Mouse (Mus musculus): Measurements from ENCODE around the gene B4galt4.

- TF ChIP-seq CTCF (conservative IDR thresholded peaks at IDR 0.05; ENCODE audit: low read length) (no peak), POU5F1 (IDR thresholded peaks at IDR 0.05; ENCODE audit: borderline replicate concordance, low read length) (no peak), NANOG (IDR thresholded peaks at IDR 0.05; ENCODE audit: borderline replicate concordance, low read length) (no peak)
Observed at GRCm38 (mm10) chr16:38695557-38695956, 46.5 kb upstream of the B4galt4 start.

Measured in E14TG2a.4 (cell line).